8 mouse cellular contexts compared by ENCODE assay signal in the genomic region with DNA sequence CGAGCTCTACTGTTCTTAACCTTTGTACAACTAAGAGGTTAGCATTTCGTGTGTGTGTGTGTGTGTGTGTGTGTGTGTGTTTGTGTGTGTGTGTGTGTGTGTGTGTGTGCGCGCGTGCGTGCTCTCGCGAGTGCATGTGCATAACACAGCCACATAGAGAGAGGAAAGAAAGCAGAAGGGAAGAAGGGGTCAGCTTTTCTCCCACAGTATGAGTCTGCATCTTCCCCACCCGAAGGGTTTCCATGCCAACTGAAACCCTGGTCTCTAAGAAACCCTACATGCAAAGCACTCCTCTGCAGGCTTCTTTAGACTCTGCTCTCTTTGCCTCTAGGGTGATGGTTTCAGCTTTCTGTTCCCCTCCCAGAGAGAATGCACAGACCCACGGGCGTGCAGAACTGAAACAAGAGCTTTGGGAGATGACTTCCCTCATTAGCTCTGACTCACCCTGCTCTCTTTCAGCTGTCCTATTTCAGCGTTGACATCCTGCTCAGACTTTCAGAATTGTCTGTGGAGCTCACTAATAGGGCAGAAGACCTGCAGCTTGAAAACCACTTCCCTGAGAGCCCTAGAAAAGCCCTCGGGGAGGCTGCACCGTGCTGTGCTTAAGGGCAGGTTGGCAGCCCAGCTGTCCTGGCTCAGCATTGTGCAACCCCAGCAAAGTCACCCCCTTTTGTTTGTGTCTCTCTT. TPM values are rescaled to one million over a fixed set of nuclear protein-coding genes. Genes with fewer than 3 reads are reported as not detected.
DNase-seq lines count a peak whose midpoint lies in the region; ATAC-seq lines count a peak whose summit lies in the region.

No protein-coding gene starts in this region.

- no peaks in the 10 kb centered on the region for H3K9me3 ChIP-seq in heart, embryonic 12.5 days (replicated peaks)
- no peaks in the 10 kb centered on the region for H3K9me3 ChIP-seq in embryonic facial prominence, embryonic 13.5 days
- H3K9me3 ChIP-seq in neural tube, embryonic 13.5 days, result no peaks in the 10 kb centered on the region
- no peaks in the 10 kb centered on the region for H3K9me3 ChIP-seq in heart, embryonic 11.5 days (replicated peaks; ENCODE audit: control insufficient read depth, low read length)

- no peak for ATAC-seq in heart, embryonic 12.5 days (ENCODE audit: insufficient number of reproducible peaks, low FRiP score)
- ATAC-seq in embryonic facial prominence, embryonic 13.5 days (ENCODE audit: insufficient number of reproducible peaks, insufficient read depth, low FRiP score, low TSS enrichment, low read depth), result no peak
- ATAC-seq in neural tube, embryonic 13.5 days (ENCODE audit: low read depth), result no peak
- no peak for ATAC-seq in heart, embryonic 11.5 days (replicated peaks; ENCODE audit: insufficient number of reproducible peaks, low FRiP score, low TSS enrichment)

- H3K9ac ChIP-seq in heart, embryonic 12.5 days, result no peak overlapping the region
- H3K9ac ChIP-seq in embryonic facial prominence, embryonic 13.5 days, result no peak overlapping the region
- no peak overlapping the region for H3K9ac ChIP-seq in neural tube, embryonic 13.5 days
- no peak overlapping the region for H3K9ac ChIP-seq in heart, embryonic 11.5 days (ENCODE audit: low read depth, low read length)

- no peaks in the 10 kb centered on the region for H3K4me1 ChIP-seq in heart, embryonic 12.5 days (replicated peaks)
- H3K4me1 ChIP-seq in embryonic facial prominence, embryonic 13.5 days, result peaks cover 36% of the 10 kb centered on the region
- peaks cover 13% of the 10 kb centered on the region for H3K4me1 ChIP-seq in neural tube, embryonic 13.5 days (replicated peaks)
- no peaks in the 10 kb centered on the region for H3K4me1 ChIP-seq in heart, embryonic 11.5 days (ENCODE audit: control insufficient read depth, insufficient read depth, low read length)

- H3K27ac ChIP-seq in heart, embryonic 12.5 days (ENCODE audit: poor library complexity, severe bottlenecking), result no peak overlapping the region
- peak overlapping the region; percentile 41 for H3K27ac ChIP-seq in embryonic facial prominence, embryonic 13.5 days
- 0 out of 2 replicates have a peak overlapping the region, but pooled peaks have one; percentile 33 for H3K27ac ChIP-seq in neural tube, embryonic 13.5 days (replicated peaks)
- H3K27ac ChIP-seq in heart, embryonic 11.5 days (ENCODE audit: low read depth, low read length), result no peak overlapping the region

- H3K4me2 ChIP-seq in heart, embryonic 12.5 days, result no peak overlapping the region
- H3K4me2 ChIP-seq in embryonic facial prominence, embryonic 13.5 days, result no peak overlapping the region
- H3K4me2 ChIP-seq in neural tube, embryonic 13.5 days, result no peak overlapping the region
- H3K4me2 ChIP-seq in heart, embryonic 11.5 days, result no peak overlapping the region

- WGBS in heart, embryonic 12.5 days, result 70% methylated on average over 14 of the region's 14 CpGs
- 53% methylated on average over 14 of the region's 14 CpGs for WGBS in embryonic facial prominence, embryonic 13.5 days
- whole genome bisulfite sequencing in neural tube, embryonic 13.5 days, result 61% methylated on average over 14 of the region's 14 CpGs
- WGBS in heart, embryonic 11.5 days (ENCODE audit: insufficient replicate concordance), result 77% methylated on average over 13 of the region's 14 CpGs

- peak; percentile 97 for DNase-seq in heart, adult 11 months
- peak; percentile 73 for DNase-seq in CD4-positive helper T cell, adult 2 months (ENCODE audit: low read depth, low spot score)
- DNase-seq in layer of hippocampus, postnatal 10 days (ENCODE audit: low spot score in 2 of 2), result peak; percentile 28 to 34
- DNase-seq in cerebellum, adult 11-12 months, result no peak

- peaks cover 30% of the 10 kb centered on the region for H3K27me3 ChIP-seq in heart, embryonic 12.5 days (replicated peaks)
- H3K27me3 ChIP-seq in embryonic facial prominence, embryonic 13.5 days, result no peaks in the 10 kb centered on the region
- no peaks in the 10 kb centered on the region for H3K27me3 ChIP-seq in neural tube, embryonic 13.5 days
- peaks cover 4% of the 10 kb centered on the region; the same call in 1 of the 2 replicates for H3K27me3 ChIP-seq in heart, embryonic 11.5 days (ENCODE audit: control insufficient read depth, insufficient read depth, low read length)

- no peak overlapping the region for H3K4me3 ChIP-seq in heart, embryonic 12.5 days
- no peak overlapping the region for H3K4me3 ChIP-seq in embryonic facial prominence, embryonic 13.5 days
- H3K4me3 ChIP-seq in neural tube, embryonic 13.5 days, result no peak overlapping the region
- H3K4me3 ChIP-seq in heart, embryonic 11.5 days (ENCODE audit: low read depth, low read length), result no peak overlapping the region

- H3K36me3 ChIP-seq in heart, embryonic 12.5 days, result no peaks in the 10 kb centered on the region
- H3K36me3 ChIP-seq in embryonic facial prominence, embryonic 13.5 days, result peaks cover 3% of the 10 kb centered on the region; the same call in 1 of the 2 replicates
- no peaks in the 10 kb centered on the region for H3K36me3 ChIP-seq in neural tube, embryonic 13.5 days
- no peaks in the 10 kb centered on the region for H3K36me3 ChIP-seq in heart, embryonic 11.5 days (ENCODE audit: control insufficient read depth, insufficient read depth, low read length)

RNA-seq across cellular contexts. Expression of a gene that starts 21.4 kb away (rescaled TPM):
- polyA plus RNA-seq in heart, embryonic 12.5 days (2016; fragmentation: Nextera tagmentation; extraction: Ambion mirVana), result 0.10 and 0.17 TPM in 2 replicates
- polyA plus RNA-seq in embryonic facial prominence, embryonic 13.5 days (2015; fragmentation: Nextera tagmentation; extraction: Ambion mirVana), result 0.30 and 0.31 TPM in 2 replicates
- under 1 TPM; 0.34 to 0.49 TPM for total RNA-seq in layer of hippocampus, postnatal 10 days (2021)
- polyA plus RNA-seq in neural tube, embryonic 13.5 days (2015; fragmentation: Nextera tagmentation; extraction: Ambion mirVana), result 0.10 TPM in 1 of 2 replicates, not detected in the other
- polyA plus RNA-seq in heart, embryonic 11.5 days (2014; fragmentation: Nextera tagmentation; extraction: Ambion mirVana), result 0.04 TPM in 1 of 2 replicates, not detected in the other

RNA-seq across cellular contexts. Expression of a gene that starts 28.3 kb away (rescaled TPM):
- polyA plus RNA-seq in heart, embryonic 12.5 days (2016; fragmentation: Nextera tagmentation; extraction: Ambion mirVana), result 12.0 and 12.9 TPM in 2 replicates
- 13.0 and 14.3 TPM in 2 replicates for polyA plus RNA-seq in embryonic facial prominence, embryonic 13.5 days (2015; fragmentation: Nextera tagmentation; extraction: Ambion mirVana)
- total RNA-seq in layer of hippocampus, postnatal 10 days (2021), result 10 to 100 TPM; 40.2 to 43.0 TPM
- 15.4 and 15.5 TPM in 2 replicates for polyA plus RNA-seq in neural tube, embryonic 13.5 days (2015; fragmentation: Nextera tagmentation; extraction: Ambion mirVana)
- polyA plus RNA-seq in heart, embryonic 11.5 days (2014; fragmentation: Nextera tagmentation; extraction: Ambion mirVana), result 10.2 and 11.5 TPM in 2 replicates

RNA-seq across cellular contexts. Expression of a gene that starts 32.6 kb away (rescaled TPM):
- 1.1 and 1.2 TPM in 2 replicates for polyA plus RNA-seq in heart, embryonic 12.5 days (2016; fragmentation: Nextera tagmentation; extraction: Ambion mirVana)
- polyA plus RNA-seq in embryonic facial prominence, embryonic 13.5 days (2015; fragmentation: Nextera tagmentation; extraction: Ambion mirVana), result 1.5 and 1.8 TPM in 2 replicates
- total RNA-seq in layer of hippocampus, postnatal 10 days (2021), result 1 to 10 TPM; 1.8 to 1.9 TPM
- 1.1 and 1.4 TPM in 2 replicates for polyA plus RNA-seq in neural tube, embryonic 13.5 days (2015; fragmentation: Nextera tagmentation; extraction: Ambion mirVana)
- 0.39 and 0.63 TPM in 2 replicates for polyA plus RNA-seq in heart, embryonic 11.5 days (2014; fragmentation: Nextera tagmentation; extraction: Ambion mirVana)

Comparison
In these comparisons a context has a peak if more than half of its experiments do, and no peak if none do; other contexts are left out.
1. H3K27ac ChIP-seq: peak in embryonic facial prominence, embryonic 13.5 days (single experiment) and neural tube, embryonic 13.5 days (single experiment); none in heart, embryonic 12.5 days (single experiment) and heart, embryonic 11.5 days (single experiment).